Mouse (Mus musculus) liver, adult 2 months (tissue): ENCODE results near the gene Rpp30. TPM values are rescaled to one million over a fixed set of nuclear protein-coding genes. Genes with fewer than 3 reads are reported as not detected.

Experiments used
- DNase-seq: peaks from one replicate; pipeline ENCODE4 v3.0.0-alpha.2; 2011; ENCODE audit warnings: low read depth, low spot score; ENCODE audit errors: extremely low read depth
- H3K27ac ChIP-seq: fragments of 200-500 bp; replicated peaks from 2 replicates; pipeline ENCODE4 v1.5.1; 2012; ENCODE audit warnings: low read depth, mild to moderate bottlenecking, control low read depth, inconsistent platforms, low read length; ENCODE audit not compliant: insufficient read depth
- H3K27me3 ChIP-seq: fragments of 200-500 bp; 2 replicates; pipeline ENCODE4 v1.6.1; 2012; ENCODE audit warnings: mild to moderate bottlenecking, moderate library complexity, low read length, inconsistent platforms; ENCODE audit not compliant: control insufficient read depth, insufficient read depth
- H3K36me3 ChIP-seq: fragments of 200-500 bp; 2 replicates; pipeline ENCODE4 v1.6.1; 2012; ENCODE audit warnings: low read length, inconsistent platforms; ENCODE audit not compliant: control insufficient read depth, insufficient read depth
- H3K4me1 ChIP-seq: fragments of 200-500 bp; 2 replicates; pipeline ENCODE4 v1.6.1; 2011; ENCODE audit warnings: low read length; ENCODE audit not compliant: control insufficient read depth, insufficient read depth
- H3K4me3 ChIP-seq: fragments of 200-500 bp; 2 replicates; pipeline ENCODE4 v1.5.1; 2011; ENCODE audit warnings: low read depth, mild to moderate bottlenecking, control low read depth, low read length, moderate library complexity; ENCODE audit not compliant: insufficient read depth
- H3K79me2 ChIP-seq: fragments of 200-500 bp; 2 replicates; pipeline ENCODE4 v1.6.1; 2012; ENCODE audit warnings: inconsistent platforms, mild to moderate bottlenecking, low read length, moderate library complexity; ENCODE audit not compliant: control insufficient read depth, insufficient read depth
- H3K9ac ChIP-seq: fragments of 200-500 bp; 2 replicates; pipeline ENCODE4 v1.6.1; 2012; ENCODE audit warnings: low read depth, mild to moderate bottlenecking, control low read depth, inconsistent platforms, low read length
- CTCF ChIP-seq: fragments of 200-500 bp; IDR thresholded peaks from 2 replicates; pipeline ENCODE4 v1.5.1; 2011; ENCODE audit warnings: low read depth, low read length, control low read depth
- POLR2A ChIP-seq: fragments of 200-500 bp; IDR thresholded peaks from 2 replicates; pipeline ENCODE4 v1.6.1; 2011; ENCODE audit warnings: low read length, control low read depth; ENCODE audit not compliant: insufficient read depth; ENCODE audit errors: extremely low read depth
- WGBS: fragments of 180-500 bp; shearing (Covaris S2); methylation state at CpG from one replicate; pipeline ENCODE4 v1.1.7; 2018; 5-methylcytosine and 5-hydroxymethylcytosine counted together
- polyA plus RNA-seq: library from polyadenylated mRNA; depleted of rRNA; stranded (reverse); fragments of >200 nt; gene quantifications from 2 replicates; pipeline ENCODE4 v1.2.3, GENCODE M21; 2012; rRNA removed
- total RNA-seq: library from RNA; depleted of rRNA; stranded (reverse); fragments of >200 nt; gene quantifications from 2 replicates; pipeline ENCODE4 v1.2.3, GENCODE M21; 2014; rRNA removed

The Rpp30 gene
- total RNA-seq = 9.1 and 10.8 TPM in 2 replicates
- polyA plus RNA-seq = 1.3 and 1.9 TPM in 2 replicates

- 3% methylated on average over 34 of the region's 34 CpGs for WGBS
- peaks cover 6% of the 10 kb centered on the region for H3K36me3 ChIP-seq
- H3K9ac ChIP-seq = peak within 1 kb of the TSS; percentile 82
- H3K4me3 ChIP-seq = peak within 1 kb of the TSS; percentile 85
- peak within 1 kb of the TSS; percentile 36; the same call in 1 of the 2 replicates for H3K27ac ChIP-seq
- peak; percentile 80 for DNase-seq
- TF ChIP-seq POLR2A = peak; percentile 31; the same call in 1 of the 2 replicates
- no peak for TF ChIP-seq CTCF
- peaks cover 5% of the 10 kb centered on the region; the same call in 1 of the 2 replicates for H3K79me2 ChIP-seq
- H3K4me1 ChIP-seq = no peaks in the 10 kb centered on the region; the same call in 1 of the 2 replicates
- H3K27me3 ChIP-seq = no peaks in the 10 kb centered on the region
Measured at GRCm38 (mm10) chr19:36083262-36084225, at the start of gene Rpp30. Gene Rpp30, plus strand, starts transcription at chr19:36083716.

- Histone ChIP-seq H3K4me3 (no peak overlapping the region), H3K9ac (no peak overlapping the region), H3K27ac (no peak overlapping the region), H3K79me2 (no peaks in the 10 kb centered on the region), H3K4me1 (no peaks in the 10 kb centered on the region), H3K27me3 (no peaks in the 10 kb centered on the region), H3K36me3 (no peaks in the 10 kb centered on the region)
- TF ChIP-seq POLR2A = no peak
- TF ChIP-seq CTCF = no peak
- DNase-seq = no peak
- WGBS = 82% methylated on average over 7 of the region's 7 CpGs
Measured at GRCm38 (mm10) chr19:36046046-36046445, 37.5 kb upstream of the Rpp30 start.

GRCm38 (mm10) chr19:36056502-36057221, 26.9 kb upstream of the Rpp30 start:
- H3K9ac ChIP-seq = no peak overlapping the region
- H3K27ac ChIP-seq = no peak overlapping the region
- no peak overlapping the region for H3K4me3 ChIP-seq
- no peak for DNase-seq
- no peaks in the 10 kb centered on the region for H3K79me2 ChIP-seq
- TF ChIP-seq CTCF (no peak), POLR2A (no peak)
- no peaks in the 10 kb centered on the region for H3K4me1 ChIP-seq
- WGBS = 9% methylated on average over 49 of the region's 49 CpGs
- H3K27me3 ChIP-seq = peaks cover 11% of the 10 kb centered on the region
- no peaks in the 10 kb centered on the region for H3K36me3 ChIP-seq

GRCm38 (mm10) chr19:36057231-36057811, 26.2 kb upstream of the Rpp30 start, which contains the start of gene Htr7:
Gene Htr7, minus strand, starts transcription at chr19:36057507.
- Histone ChIP-seq H3K36me3 (no peaks in the 10 kb centered on the region), H3K27ac (no peak within 1 kb of the TSS), H3K9ac (no peak within 1 kb of the TSS), H3K4me3 (peak within 1 kb of the TSS; percentile 33; the same call in 1 of the 2 replicates), H3K79me2 (no peaks in the 10 kb centered on the region), H3K4me1 (no peaks in the 10 kb centered on the region), H3K27me3 (peaks cover 11% of the 10 kb centered on the region)
- TF ChIP-seq POLR2A (no peak), CTCF (no peak)
- no peak for DNase-seq
- 2% methylated on average over 85 of the region's 86 CpGs for WGBS

- no peaks in the 10 kb centered on the region for H3K27me3 ChIP-seq
- no peak for TF ChIP-seq POLR2A
- TF ChIP-seq CTCF = 0 out of 2 replicates have a peak, but pooled peaks have one; percentile 18
- no peaks in the 10 kb centered on the region for H3K4me1 ChIP-seq
- no peak overlapping the region for H3K27ac ChIP-seq
- no peak overlapping the region for H3K9ac ChIP-seq
- no peaks in the 10 kb centered on the region for H3K79me2 ChIP-seq
- DNase-seq = no peak
- no peak overlapping the region for H3K4me3 ChIP-seq
- no peaks in the 10 kb centered on the region for H3K36me3 ChIP-seq
- WGBS = 68% methylated on average over 2 of the region's 2 CpGs
Measured at GRCm38 (mm10) chr19:36062801-36063529, 20.6 kb upstream of the Rpp30 start.
